Mouse (Mus musculus): Measurements from ENCODE around the gene Nppb. TPM values are rescaled to one million over a fixed set of nuclear protein-coding genes. Genes with fewer than 3 reads are reported as not detected.

The Nppb gene
- polyA plus RNA-seq, 1 experiment from 2014 or later, result 0.44 TPM

DNA sequence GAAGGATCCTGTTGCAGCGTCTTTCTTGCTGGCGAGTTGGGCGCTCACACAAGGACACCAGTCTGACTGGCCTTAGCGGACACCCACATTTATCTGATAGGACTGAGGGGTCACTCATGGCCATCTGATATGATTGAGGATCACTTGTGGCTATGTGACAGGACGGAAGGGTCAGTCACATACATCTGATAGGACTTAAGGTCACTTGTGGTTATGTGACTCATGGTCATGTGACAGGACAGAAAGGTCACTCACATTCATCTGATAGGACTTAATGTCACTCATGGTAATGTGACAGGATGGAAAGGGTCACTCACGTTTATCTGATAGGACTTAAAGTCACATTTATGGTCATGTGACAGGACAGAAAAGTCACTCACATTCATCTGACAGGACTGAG is 7.2 kb upstream of the Nppb start:
- 93% methylated on average over 6 of the region's 6 CpGs for WGBS
- peaks cover 6% of the 10 kb centered on the region; the same call in 1 of the 2 replicates for H3K9me3 ChIP-seq (replicated peaks)
- no peak overlapping the region for H3K4me3 ChIP-seq (replicated peaks)

DNA sequence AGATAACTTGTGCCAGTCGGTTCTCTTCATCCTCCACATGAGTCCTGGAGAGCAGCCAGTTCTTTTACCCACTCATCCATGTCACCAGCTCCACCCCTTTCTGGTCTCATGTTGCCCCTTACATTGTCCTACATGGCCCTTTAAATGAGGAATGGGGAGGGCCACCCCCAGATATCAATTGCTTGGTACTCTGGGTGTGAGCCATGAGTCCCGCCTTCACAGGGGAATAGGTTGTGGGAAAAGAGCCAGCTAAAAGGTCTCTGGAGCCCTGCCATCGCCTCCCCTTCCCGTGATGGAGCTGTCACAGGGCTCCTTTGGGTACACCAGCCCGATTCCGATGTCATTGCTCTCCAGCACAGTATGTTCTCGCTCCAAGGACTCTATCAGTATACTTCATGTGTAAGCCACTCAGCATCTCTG is 6.1 kb upstream of the Nppb start:
- no peaks in the 10 kb centered on the region for H3K4me1 ChIP-seq
- no peak overlapping the region for H3K4me3 ChIP-seq (replicated peaks)
- 83% methylated on average over 7 of the region's 7 CpGs for WGBS
- H3K27me3 ChIP-seq, result no peaks in the 10 kb centered on the region
- H3K9ac ChIP-seq, result no peak overlapping the region
- H3K9me3 ChIP-seq (replicated peaks), result peaks cover 5% of the 10 kb centered on the region; the same call in 1 of the 2 replicates
- H3K4me2 ChIP-seq (replicated peaks), result no peak overlapping the region
- no peaks in the 10 kb centered on the region for H3K36me3 ChIP-seq
- no peak overlapping the region for H3K27ac ChIP-seq (replicated peaks)
- no peak for ATAC-seq (ENCODE audit: insufficient number of reproducible peaks, low FRiP score, low TSS enrichment, low read depth)

More for the DNA sequence above, 7.2 kb upstream of the Nppb start:
- no peaks in the 10 kb centered on the region for H3K4me1 ChIP-seq
- H3K4me2 ChIP-seq (replicated peaks), result no peak overlapping the region
- H3K27me3 ChIP-seq, result no peaks in the 10 kb centered on the region
- H3K36me3 ChIP-seq, result no peaks in the 10 kb centered on the region
- no peak overlapping the region for H3K27ac ChIP-seq (replicated peaks)
- H3K9ac ChIP-seq, result no peak overlapping the region
- ATAC-seq (ENCODE audit: insufficient number of reproducible peaks, low FRiP score, low TSS enrichment, low read depth), result 0 out of 2 replicates have a peak, but pooled peaks have one; percentile 15

DNA sequence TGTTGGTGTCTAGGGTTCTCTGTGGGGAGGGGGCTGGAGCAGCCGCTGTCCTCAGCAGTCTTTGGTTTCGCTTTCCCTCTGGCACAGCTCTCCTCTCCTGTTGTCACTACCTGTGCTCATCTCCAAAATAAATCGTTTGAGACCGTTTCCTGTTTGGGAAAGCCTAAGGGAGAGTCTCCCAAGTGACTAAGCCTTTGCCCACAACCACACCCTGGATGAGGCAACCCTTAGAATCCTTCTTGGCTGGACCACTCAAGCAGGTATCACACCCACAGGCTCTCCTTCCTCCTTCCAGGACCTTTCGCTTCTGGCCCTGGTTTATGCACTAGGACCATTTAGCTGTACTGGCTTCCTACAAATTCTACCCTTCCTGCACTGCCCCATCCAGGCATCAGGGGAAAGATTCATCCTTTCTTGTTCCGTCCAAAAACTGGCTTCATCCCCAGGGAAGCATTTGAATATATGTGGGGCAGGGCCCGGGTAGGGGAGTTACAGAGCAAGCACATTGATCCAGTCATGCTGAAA is 8.0 kb downstream of the Nppb start:
- H3K4me3 ChIP-seq (replicated peaks), result no peak overlapping the region
- H3K27me3 ChIP-seq, result no peaks in the 10 kb centered on the region
- H3K4me2 ChIP-seq (replicated peaks), result no peak overlapping the region
- 50% methylated on average over 7 of the region's 7 CpGs for WGBS
- no peaks in the 10 kb centered on the region for H3K36me3 ChIP-seq
- H3K27ac ChIP-seq (replicated peaks), result no peak overlapping the region
- no peak overlapping the region for H3K9ac ChIP-seq
- H3K4me1 ChIP-seq, result no peaks in the 10 kb centered on the region
- H3K9me3 ChIP-seq (replicated peaks), result no peaks in the 10 kb centered on the region
- no peak for ATAC-seq (ENCODE audit: insufficient number of reproducible peaks, low FRiP score, low TSS enrichment, low read depth)

DNA sequence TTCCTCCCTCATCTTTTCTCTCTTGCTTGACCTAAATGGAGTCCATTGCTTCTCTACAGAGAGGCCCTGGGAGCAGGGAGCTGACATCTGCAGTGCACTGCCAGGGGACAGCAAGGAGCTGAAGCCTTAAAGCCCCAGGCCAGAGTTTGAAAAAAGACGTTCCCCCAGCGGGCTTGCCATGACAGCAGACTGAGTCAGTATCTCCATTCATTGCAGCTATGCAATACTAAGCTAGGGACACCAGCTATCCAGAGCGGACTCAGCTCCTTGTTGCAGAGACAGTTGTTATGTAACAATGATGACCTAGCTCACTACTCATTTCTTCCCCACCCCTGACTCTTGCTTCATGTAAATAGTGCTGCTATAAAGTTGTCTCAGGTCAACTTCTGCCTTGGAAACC is 9.7 kb downstream of the Nppb start:
- Histone ChIP-seq H3K4me1 (no peaks in the 10 kb centered on the region), H3K36me3 (no peaks in the 10 kb centered on the region), H3K4me3 (replicated peaks) (no peak overlapping the region), H3K27me3 (no peaks in the 10 kb centered on the region), H3K27ac (replicated peaks) (no peak overlapping the region), H3K9ac (no peak overlapping the region), H3K4me2 (replicated peaks) (no peak overlapping the region), H3K9me3 (replicated peaks) (no peaks in the 10 kb centered on the region)
- no peak for ATAC-seq (ENCODE audit: insufficient number of reproducible peaks, low FRiP score, low TSS enrichment, low read depth)
- WGBS, result 73% methylated on average over 3 of the region's 3 CpGs

DNA sequence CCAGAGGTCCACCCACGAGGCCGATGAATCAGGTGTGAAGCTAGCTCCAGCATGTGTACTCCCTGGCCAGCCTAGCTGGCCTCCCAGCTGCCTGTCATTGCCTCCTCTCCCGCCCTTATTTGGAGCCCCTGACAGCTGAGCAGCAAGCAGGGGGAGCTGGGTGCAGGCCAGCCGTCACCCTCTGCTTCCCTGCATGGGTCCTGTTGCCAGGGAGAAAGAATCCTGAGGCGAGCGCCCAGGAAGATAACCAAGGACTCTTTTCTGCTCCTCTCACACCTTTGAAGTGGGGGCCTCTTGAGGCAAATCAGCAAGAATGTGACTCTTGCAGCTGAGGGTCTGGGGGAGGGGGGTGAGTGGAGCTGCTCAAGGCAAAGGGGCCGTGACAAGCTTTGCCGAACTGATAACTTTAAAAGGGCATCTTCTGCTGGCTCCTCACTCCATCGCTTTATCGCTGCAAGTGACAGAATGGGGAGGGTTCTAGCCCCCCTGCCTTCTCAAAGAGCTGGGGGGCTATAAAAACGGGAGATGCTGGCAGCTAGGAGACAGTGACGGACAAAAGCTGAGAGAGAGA is 14.7 kb downstream of the Nppb start, which contains the start of gene Nppa:
Gene Nppa, plus strand, starts transcription at position 521 of the 571 bp plus-strand sequence.
- no peak within 1 kb of the TSS for H3K4me2 ChIP-seq (replicated peaks)
- no peak within 1 kb of the TSS for H3K4me3 ChIP-seq (replicated peaks)
- H3K36me3 ChIP-seq, result peaks cover 8% of the 10 kb centered on the region; the same call in 1 of the 2 replicates
- no peaks in the 10 kb centered on the region for H3K4me1 ChIP-seq
- H3K9ac ChIP-seq, result no peak within 1 kb of the TSS
- WGBS, result 49% methylated on average over 12 of the region's 12 CpGs
- no peak for ATAC-seq (ENCODE audit: insufficient number of reproducible peaks, low FRiP score, low TSS enrichment, low read depth)
- H3K9me3 ChIP-seq (replicated peaks), result no peaks in the 10 kb centered on the region
- H3K27me3 ChIP-seq, result no peaks in the 10 kb centered on the region
- H3K27ac ChIP-seq (replicated peaks), result no peak within 1 kb of the TSS

DNA sequence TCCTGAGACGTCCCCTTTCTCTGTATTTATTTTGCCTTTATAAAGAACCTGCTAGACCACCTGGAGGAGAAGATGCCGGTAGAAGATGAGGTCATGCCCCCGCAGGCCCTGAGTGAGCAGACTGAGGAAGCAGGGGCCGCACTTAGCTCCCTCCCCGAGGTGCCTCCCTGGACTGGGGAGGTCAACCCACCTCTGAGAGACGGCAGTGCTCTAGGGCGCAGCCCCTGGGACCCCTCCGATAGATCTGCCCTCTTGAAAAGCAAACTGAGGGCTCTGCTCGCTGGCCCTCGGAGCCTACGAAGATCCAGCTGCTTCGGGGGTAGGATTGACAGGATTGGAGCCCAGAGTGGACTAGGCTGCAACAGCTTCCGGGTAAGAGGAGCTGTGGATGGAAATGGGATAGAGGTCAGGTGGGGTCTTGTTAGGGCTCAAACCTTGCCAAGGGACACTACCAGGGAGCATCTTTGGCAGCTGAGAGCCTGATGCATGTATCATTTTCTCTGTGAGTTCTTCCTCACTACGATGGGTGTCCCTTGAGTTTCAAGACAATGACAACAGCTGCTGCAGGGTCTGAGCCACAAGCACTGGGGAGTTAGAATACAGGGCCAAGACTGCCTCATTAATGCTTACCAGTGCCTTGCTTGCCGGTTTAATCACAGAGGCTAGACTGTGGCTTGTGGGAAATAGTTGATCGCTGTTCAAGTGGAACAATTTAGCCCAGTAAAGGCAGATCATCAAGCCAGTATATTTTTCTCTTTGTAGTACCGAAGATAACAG is 15.6 kb downstream of the Nppb start:
- Histone ChIP-seq H3K27ac (replicated peaks) (no peak overlapping the region), H3K9me3 (replicated peaks) (no peaks in the 10 kb centered on the region), H3K27me3 (no peaks in the 10 kb centered on the region), H3K36me3 (peaks cover 17% of the 10 kb centered on the region), H3K4me3 (replicated peaks) (no peak overlapping the region), H3K9ac (no peak overlapping the region), H3K4me1 (no peaks in the 10 kb centered on the region), H3K4me2 (replicated peaks) (no peak overlapping the region)
- ATAC-seq (ENCODE audit: insufficient number of reproducible peaks, low FRiP score, low TSS enrichment, low read depth), result no peak
- WGBS, result 81% methylated on average over 17 of the region's 17 CpGs

DNA sequence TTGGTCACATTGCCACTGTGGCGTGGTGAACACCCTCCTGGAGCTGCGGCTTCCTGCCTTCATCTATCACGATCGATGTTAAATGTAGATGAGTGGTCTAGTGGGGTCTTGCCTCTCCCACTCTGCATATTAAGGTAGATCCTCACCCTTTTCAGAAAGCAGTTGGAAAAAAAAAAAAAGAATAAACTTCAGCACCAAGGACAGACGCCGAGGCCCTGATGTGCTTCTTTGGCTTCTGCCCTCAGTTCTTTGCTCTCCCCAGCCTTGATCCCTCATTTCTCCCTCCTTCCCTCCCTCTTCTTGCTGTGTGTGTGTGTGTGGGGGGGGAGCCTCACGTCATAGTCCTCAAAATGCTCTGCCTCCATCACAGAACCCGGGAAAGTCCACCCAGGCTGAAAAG is 16.3 kb downstream of the Nppb start:
- Histone ChIP-seq H3K4me1 (no peaks in the 10 kb centered on the region), H3K27ac (replicated peaks) (no peak overlapping the region), H3K27me3 (no peaks in the 10 kb centered on the region), H3K4me3 (replicated peaks) (no peak overlapping the region), H3K36me3 (peaks cover 23% of the 10 kb centered on the region), H3K9ac (no peak overlapping the region), H3K4me2 (replicated peaks) (no peak overlapping the region), H3K9me3 (replicated peaks) (no peaks in the 10 kb centered on the region)
- 41% methylated on average over 8 of the region's 8 CpGs for WGBS
- no peak for ATAC-seq (ENCODE audit: insufficient number of reproducible peaks, low FRiP score, low TSS enrichment, low read depth)

DNA sequence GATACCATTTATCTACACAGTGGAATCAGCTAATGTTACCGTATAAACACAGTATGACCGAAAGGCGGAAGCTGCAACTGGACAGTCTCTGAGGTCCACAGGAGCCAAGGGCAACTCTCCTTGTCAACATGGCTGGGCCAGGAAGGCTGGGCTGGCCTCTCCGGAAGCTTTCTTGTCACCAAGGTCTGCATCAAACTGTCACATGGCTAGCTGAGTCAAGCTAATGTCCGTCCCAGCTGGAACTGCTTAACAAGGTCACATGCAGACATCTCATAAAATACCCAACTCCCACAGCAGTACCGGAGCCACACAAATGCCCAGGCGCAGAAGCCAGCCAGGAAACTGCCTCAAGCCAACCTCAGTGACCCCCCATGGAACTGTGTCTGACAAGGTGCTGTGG is 18.8 kb downstream of the Nppb start:
- Histone ChIP-seq H3K4me1 (no peaks in the 10 kb centered on the region), H3K27ac (replicated peaks) (no peak overlapping the region), H3K9ac (no peak overlapping the region), H3K36me3 (peaks cover 48% of the 10 kb centered on the region), H3K4me3 (replicated peaks) (no peak overlapping the region), H3K4me2 (replicated peaks) (no peak overlapping the region), H3K9me3 (replicated peaks) (no peaks in the 10 kb centered on the region), H3K27me3 (no peaks in the 10 kb centered on the region)
- 81% methylated on average over 7 of the region's 7 CpGs for WGBS
- no peak for ATAC-seq (ENCODE audit: insufficient number of reproducible peaks, low FRiP score, low TSS enrichment, low read depth)

DNA sequence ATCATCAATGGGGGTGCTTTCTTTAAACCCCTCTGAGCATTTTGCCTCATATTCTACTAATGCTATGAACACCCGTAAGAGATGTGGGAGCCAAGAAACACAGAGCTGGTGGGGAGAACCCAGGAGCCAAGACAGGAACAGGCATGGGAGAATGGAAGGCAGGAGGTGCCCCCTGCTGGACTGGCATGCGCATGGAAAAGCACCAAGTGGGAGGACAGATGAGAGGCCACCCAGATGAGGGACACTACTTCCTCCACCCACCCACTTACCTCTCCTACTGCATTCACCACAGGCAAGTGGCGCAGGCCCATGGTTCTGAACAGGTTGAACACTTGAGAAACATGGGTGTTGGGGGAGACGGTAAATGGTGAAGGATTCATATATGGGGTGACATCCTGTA is 22.8 kb downstream of the Nppb start:
- ATAC-seq (ENCODE audit: insufficient number of reproducible peaks, low FRiP score, low TSS enrichment, low read depth), result no peak
- Histone ChIP-seq H3K9me3 (replicated peaks) (no peaks in the 10 kb centered on the region), H3K4me1 (no peaks in the 10 kb centered on the region), H3K9ac (no peak overlapping the region), H3K36me3 (peaks cover 88% of the 10 kb centered on the region), H3K4me2 (replicated peaks) (no peak overlapping the region), H3K27ac (replicated peaks) (no peak overlapping the region), H3K27me3 (no peaks in the 10 kb centered on the region), H3K4me3 (replicated peaks) (no peak overlapping the region)
- 81% methylated on average over 4 of the region's 4 CpGs for WGBS

DNA sequence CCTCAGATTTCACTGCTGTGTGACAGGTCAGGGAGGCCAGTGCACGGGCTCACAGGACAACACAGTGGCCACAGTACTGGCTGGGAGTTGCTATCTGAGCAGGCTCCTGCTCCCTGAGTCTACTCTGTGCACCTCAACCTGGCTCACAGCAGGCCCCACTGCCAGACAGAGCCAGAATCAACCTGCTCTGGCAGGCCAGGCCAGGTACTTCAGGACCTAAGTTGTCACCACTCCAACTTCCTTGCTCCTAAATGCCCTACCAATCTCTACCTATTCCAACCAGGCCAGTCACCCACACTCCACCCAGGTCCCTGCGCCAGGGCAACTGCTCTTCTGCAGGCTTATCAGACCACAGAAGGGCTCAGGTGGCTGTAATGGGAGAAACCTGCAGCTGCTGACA is 24.1 kb downstream of the Nppb start:
- no peak for ATAC-seq (ENCODE audit: insufficient number of reproducible peaks, low FRiP score, low TSS enrichment, low read depth)
- no peak overlapping the region for H3K27ac ChIP-seq (replicated peaks)
- H3K9me3 ChIP-seq (replicated peaks), result no peaks in the 10 kb centered on the region
- no peak overlapping the region for H3K9ac ChIP-seq
- no peaks in the 10 kb centered on the region for H3K27me3 ChIP-seq
- no peak overlapping the region for H3K4me3 ChIP-seq (replicated peaks)
- no peak overlapping the region for H3K4me2 ChIP-seq (replicated peaks)
- no peaks in the 10 kb centered on the region for H3K4me1 ChIP-seq
- WGBS, result 94% methylated on average over 2 of the region's 2 CpGs
- H3K36me3 ChIP-seq, result peaks cover 97% of the 10 kb centered on the region

DNA sequence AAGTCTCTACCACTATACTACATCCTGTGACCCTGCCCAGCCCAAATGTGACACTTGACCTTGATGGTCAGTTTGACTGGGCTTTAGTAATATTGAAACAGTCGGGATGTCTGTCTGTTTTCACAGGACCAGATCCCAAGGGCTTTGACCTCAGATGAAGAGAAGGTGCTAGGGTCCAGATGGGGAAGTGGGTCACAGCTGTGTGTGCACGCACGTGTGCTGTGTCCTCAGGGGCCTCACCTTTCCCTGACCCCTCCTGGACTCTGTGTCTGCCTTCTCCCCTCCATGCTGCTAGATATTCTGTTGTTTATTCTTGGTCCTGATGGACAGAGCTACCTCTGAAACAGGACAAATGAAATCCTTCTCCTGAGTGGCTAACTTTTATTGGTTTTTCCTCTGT is 25.7 kb downstream of the Nppb start:
- no peak for ATAC-seq (ENCODE audit: insufficient number of reproducible peaks, low FRiP score, low TSS enrichment, low read depth)
- Histone ChIP-seq H3K9me3 (replicated peaks) (no peaks in the 10 kb centered on the region), H3K4me3 (replicated peaks) (no peak overlapping the region), H3K9ac (no peak overlapping the region), H3K4me2 (replicated peaks) (no peak overlapping the region), H3K27me3 (no peaks in the 10 kb centered on the region), H3K36me3 (peaks cover 99% of the 10 kb centered on the region), H3K27ac (replicated peaks) (no peak overlapping the region), H3K4me1 (no peaks in the 10 kb centered on the region)
- 61% methylated on average over 3 of the region's 3 CpGs for WGBS

Data from embryonic facial prominence, embryonic 15.5 days (tissue).